ENCODE assay signal across 8 mouse cellular contexts in the genomic region with DNA sequence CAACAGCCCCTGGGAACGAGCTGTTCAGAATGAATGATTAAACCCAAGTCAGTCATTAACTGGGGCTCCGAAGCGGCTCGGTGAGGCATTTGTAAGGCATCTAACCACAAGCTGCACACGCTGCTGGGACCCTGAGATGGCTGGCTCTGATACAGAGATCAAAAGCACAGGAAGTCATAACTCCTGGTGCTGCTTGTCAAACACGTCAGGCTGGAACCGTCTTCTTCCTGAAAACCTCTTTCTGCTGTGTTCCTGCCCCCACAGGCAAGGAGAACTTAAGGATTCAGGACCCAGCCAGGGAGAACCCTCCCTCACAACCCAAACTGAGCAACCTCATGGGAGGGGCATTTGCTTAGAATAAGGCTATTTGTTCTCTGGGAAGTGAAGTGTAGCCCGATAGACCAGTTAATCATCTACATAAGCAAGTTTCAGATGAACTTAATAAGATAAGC. TPM values are rescaled to one million over a fixed set of nuclear protein-coding genes. Genes with fewer than 3 reads are reported as not detected.
A peak's percentile ranks its signal among the peaks of the same experiment; 100 is the strongest.
DNase-seq lines count a peak whose midpoint lies in the region.

No protein-coding gene starts in this region.

- DNase-seq in urinary bladder, postnatal 36 days (ENCODE audit: low spot score in 2 of 2) = peak; percentile 44 to 49
- no peak for DNase-seq in urinary bladder, postnatal 25 days (ENCODE audit: low spot score)
- DNase-seq in kidney, adult 18-20 months = peak; percentile 75
- peak; percentile 70 for DNase-seq in lung, postnatal 10 days
- no peak for DNase-seq in spleen, postnatal 10 days (ENCODE audit: low spot score in 2 of 2)
- no peak for DNase-seq in gastrocnemius, adult 8-10 months (ENCODE audit: low spot score in 2 of 2)
- no peak for DNase-seq in cerebellum, postnatal 4 days (ENCODE audit: low spot score in 2 of 2)
- no peak for DNase-seq in heart, adult 9 months (ENCODE audit: low spot score in 2 of 2)

RNA-seq across cellular contexts. Expression of gene Glrp1, which starts 34.3 kb away (rescaled TPM):
- total RNA-seq in gastrocnemius, adult 8-10 months (2022) = not detected

Comparison
In these comparisons a context has a peak if more than half of its experiments do, and no peak if none do; other contexts are left out.
1. DNase-seq: peak in urinary bladder, postnatal 36 days (2 of 2), kidney, adult 18-20 months (single experiment) and lung, postnatal 10 days (single experiment); none in urinary bladder, postnatal 25 days (single experiment), spleen, postnatal 10 days (0 of 2), gastrocnemius, adult 8-10 months (0 of 2), cerebellum, postnatal 4 days (0 of 2) and heart, adult 9 months (0 of 2).